Mouse (Mus musculus) heart, postnatal 25 days (tissue): ENCODE measurements around the gene Olfr1264. TPM values are rescaled to one million over a fixed set of nuclear protein-coding genes. Genes with fewer than 3 reads are reported as not detected.

Source experiments
- DNase-seq: peaks from one replicate; pipeline ENCODE4 v3.0.0; 2022; ENCODE audit warnings: low spot score
- intact Hi-C: fragments of 180-260 bp; cut with DNase I; formaldehyde crosslinking; loops from one replicate; pipeline ENCODE4 v1.15.1; 2025
- total RNA-seq, 2 experiments: library from RNA; stranded (reverse); gene quantifications; 2 replicates each; pipeline ENCODE4 v1.2.3; 2021

Olfr1264 gene
- total RNA-seq: not detected

DNA sequence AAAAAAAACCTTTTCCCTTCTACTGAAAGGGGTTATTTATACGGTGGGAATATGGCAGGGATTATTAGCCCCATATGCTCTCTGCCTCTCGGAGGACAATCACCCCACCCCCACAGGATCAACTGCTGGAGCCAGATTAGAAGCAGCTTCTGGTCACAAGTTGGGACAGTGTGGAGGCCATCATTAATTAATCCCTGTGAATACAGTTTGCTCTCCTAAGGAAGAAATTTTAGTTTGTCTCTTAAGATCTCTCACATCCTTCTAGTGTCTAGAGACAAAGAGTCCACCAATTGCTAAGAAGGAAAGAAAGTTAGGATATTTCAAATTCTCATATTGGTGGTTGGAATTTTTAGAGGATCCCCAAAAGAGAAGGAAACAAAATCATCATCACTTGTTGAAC lies at the start of gene Olfr1264:
Gene Olfr1264, minus strand, starts transcription at position 101 of the 400 bp plus-strand sequence.
- DNase-seq: no peak
- intact Hi-C loops: no loop called here

DNA sequence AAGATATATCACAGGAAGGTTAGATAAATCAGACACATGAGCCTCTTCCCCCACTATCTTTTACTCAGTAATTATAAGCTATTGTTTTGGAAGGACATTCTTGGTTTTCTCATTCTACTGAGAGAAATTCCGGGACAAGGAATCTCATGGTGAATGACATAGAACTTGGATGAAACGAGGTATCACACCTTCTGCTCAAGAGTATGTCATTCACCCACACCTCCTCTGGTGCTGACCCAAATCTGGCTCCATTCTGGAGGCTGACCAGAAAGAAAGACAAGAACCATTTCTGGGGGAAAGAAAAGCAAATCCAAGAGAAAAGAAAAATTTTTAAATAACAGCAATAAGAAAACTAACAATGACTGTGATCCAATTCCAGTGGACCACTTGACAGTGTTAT lies 44.7 kb upstream of the Olfr1264 start:
- DNase-seq: no peak
- intact Hi-C loops: no loop called here

DNA sequence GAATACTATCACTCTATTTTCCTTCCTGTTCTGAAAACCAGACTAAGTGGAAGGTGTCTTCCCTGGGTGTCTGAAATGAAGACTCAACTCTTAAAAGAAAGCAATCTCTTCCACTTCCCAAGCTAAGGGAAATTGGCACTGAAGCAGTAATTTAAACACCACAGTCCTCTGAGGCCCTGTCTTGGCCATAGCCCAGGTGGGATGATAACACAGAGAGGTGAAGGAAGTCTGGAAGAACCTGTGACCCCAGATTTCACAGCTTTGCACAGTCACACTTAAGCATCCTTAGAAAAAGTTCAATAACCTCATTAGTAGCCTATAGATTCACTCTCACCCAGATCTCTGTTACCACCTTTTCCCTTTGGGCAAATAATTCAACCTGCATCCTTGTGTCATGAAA lies 38.1 kb upstream of the Olfr1264 start, which contains the start of gene Olfr140:
Gene Olfr140, minus strand, starts transcription at position 101 of the 400 bp plus-strand sequence.
- no peak for DNase-seq
- intact Hi-C loops: no loop called here

DNA sequence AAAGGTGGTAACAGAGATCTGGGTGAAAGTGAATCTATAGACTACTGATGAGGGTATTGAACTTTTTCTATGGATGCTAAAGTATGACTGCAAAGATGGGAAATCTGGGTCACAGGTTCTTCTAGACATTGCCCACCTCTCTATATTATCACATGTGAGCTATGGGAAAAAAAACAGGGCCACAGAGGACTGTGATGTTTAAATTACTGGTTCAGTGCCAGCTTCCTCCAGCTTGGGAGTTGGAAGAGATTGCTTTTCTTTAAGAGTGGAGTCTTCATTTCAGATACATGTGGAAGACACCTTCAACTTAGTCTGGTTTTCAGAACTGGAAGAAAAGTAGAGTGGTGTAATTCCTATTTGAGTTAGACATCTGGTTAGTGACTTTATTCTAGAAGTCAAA lies 9.7 kb upstream of the Olfr1264 start, which contains the start of gene Olfr1265:
Gene Olfr1265, plus strand, starts transcription at position 301 of the 400 bp plus-strand sequence.
- DNase-seq: no peak
- intact Hi-C loops: no loop called here

DNA sequence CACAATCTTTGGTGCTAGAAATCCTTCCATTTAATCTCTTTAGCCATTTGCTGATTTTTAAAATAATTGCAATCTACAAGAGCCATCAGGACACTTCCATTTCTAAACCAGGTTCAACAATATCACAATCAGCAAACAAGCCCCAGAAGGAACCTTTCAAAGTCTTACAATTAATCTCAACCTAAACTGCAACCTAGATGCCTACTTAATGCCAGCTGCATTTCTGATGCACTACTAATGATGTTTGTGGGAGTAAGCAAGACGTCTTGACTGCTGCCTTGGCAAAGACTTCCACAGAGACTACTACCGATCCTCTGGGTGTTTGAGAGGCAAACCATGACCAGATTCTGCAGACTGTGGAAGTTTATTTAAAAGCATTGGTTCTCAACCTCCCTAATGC lies 13.5 kb downstream of the Olfr1264 start, which contains the start of gene Olfr1263:
Gene Olfr1263, plus strand, starts transcription at position 301 of the 400 bp plus-strand sequence.
- DNase-seq: no peak
- intact Hi-C loops: no loop called here

DNA sequence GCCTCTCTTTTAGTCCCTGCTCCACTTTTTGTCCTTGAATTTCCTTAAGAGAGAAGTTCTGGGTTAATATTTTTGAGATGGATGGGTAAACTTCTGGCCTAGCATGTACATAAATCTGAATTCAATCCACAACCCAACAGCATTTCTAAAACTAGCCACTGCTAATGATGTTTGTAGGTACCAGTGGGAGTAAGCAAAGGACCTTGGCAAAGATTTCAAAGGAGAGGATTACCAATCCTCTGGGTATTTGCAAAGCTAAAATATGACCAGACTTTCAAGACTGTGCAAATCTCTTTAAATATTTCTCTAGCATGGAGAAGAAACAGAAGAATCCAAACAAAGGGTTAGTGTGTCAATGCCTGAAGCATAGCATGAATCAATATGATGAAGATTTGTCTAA lies 25.5 kb downstream of the Olfr1264 start, which contains the start of gene Olfr1262:
Gene Olfr1262, plus strand, starts transcription at position 301 of the 400 bp plus-strand sequence.
- intact Hi-C loops: no loop called here

DNA sequence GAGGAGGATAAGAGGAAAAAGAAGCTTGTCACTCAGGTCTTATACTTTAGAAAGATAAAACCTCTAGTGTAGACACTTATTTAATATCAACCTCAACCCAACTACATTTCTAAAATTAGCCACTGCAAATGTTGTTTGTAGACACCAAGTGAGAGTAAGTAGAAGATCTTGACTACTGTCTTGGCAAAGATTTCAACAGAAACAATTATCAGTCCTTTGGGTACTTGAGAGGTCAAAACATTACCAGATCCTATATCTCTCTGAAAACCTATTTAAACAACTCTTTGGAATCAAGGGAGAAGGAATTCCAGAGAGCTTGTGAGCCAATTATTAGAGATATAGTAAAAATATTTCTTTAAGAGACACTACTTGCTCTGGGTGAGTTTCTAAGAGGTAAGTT lies 34.5 kb downstream of the Olfr1264 start, which contains the start of gene Olfr1261:
Gene Olfr1261, plus strand, starts transcription at position 301 of the 400 bp plus-strand sequence.
- intact Hi-C loops: no loop called here
- DNase-seq: no peak

More for the DNA sequence above, 25.5 kb downstream of the Olfr1264 start, which contains the start of gene Olfr1262:
- DNase-seq: no peak

DNA sequence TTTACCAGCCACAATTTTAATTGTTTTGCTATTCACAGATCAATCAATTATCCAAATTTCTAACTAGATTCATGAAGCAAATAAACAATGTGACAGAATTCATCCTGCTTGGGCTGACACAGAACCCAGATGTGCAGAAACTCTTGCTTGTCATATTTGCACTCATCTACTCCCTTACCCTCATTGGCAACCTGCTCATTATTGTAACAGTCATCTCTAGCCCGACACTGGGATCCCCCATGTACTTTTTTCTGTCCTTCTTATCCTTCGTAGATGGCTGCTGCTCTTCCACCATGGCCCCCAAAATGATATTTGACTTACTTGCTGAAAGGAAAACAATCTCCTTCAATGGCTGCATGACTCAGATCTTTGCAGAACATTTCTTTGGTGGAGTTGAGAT lies 47.7 kb downstream of the Olfr1264 start:
- DNase-seq: no peak
- intact Hi-C loops: no loop called here

DNA sequence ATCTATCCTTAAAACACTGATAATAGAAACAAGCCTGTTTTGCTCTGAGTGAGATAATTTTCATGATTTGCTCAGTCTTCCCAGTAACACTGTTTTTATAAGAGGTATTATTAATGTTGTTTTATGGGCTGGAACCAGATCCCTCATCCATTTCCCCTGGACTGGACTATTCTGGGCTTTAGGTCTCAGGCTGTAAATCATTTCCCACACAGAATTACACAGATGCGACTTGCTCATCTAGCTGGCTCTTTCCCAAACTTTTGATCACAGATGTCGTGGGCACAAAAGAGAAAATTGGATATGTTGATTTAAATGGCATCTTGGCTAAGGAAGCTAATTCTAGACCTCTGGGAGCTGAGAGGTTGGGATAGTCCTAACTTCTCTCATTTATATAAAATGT lies 51.2 kb downstream of the Olfr1264 start, which contains the start of gene Olfr1260:
Gene Olfr1260, plus strand, starts transcription at position 157 of the 400 bp plus-strand sequence.
- DNase-seq: no peak
- intact Hi-C loops: no loop called here

Other genes starting within 250 kb of the Olfr1264 start
- gene Olfr1254, start 232.0 kb downstream of the Olfr1264 start, total RNA-seq: not detected
- gene Olfr1255, start 213.5 kb downstream of the Olfr1264 start, total RNA-seq: not detected
- not detected for gene Olfr1256, start 184.0 kb downstream of the Olfr1264 start, total RNA-seq
- not detected for gene Olfr48, start 177.4 kb downstream of the Olfr1264 start, total RNA-seq
- not detected for gene Olfr1257, start 147.1 kb downstream of the Olfr1264 start, total RNA-seq
- not detected for gene Olfr1258, start 98.3 kb downstream of the Olfr1264 start, total RNA-seq
- gene Olfr1259, start 76.9 kb downstream of the Olfr1264 start, total RNA-seq: not detected
- not detected for gene Olfr1260, start 51.2 kb downstream of the Olfr1264 start, total RNA-seq
- not detected for gene Olfr1261, start 34.4 kb downstream of the Olfr1264 start, total RNA-seq
- gene Olfr1262, start 25.4 kb downstream of the Olfr1264 start, total RNA-seq: not detected
- gene Olfr1263, start 13.4 kb downstream of the Olfr1264 start, total RNA-seq: not detected
- not detected for gene Olfr1265, start 9.8 kb upstream of the Olfr1264 start, total RNA-seq
- gene Olfr140, start 38.0 kb upstream of the Olfr1264 start, total RNA-seq: not detected
- gene Olfr1269, start 95.8 kb upstream of the Olfr1264 start, total RNA-seq: not detected
- gene Olfr32, start 116.7 kb upstream of the Olfr1264 start, total RNA-seq: not detected
- not detected for gene Olfr1270, start 127.5 kb upstream of the Olfr1264 start, total RNA-seq
- gene Olfr1506, start 198.9 kb upstream of the Olfr1264 start, total RNA-seq: not detected
- not detected for gene Olfr142, start 232.0 kb upstream of the Olfr1264 start, total RNA-seq
- gene Olfr1271, start 245.5 kb upstream of the Olfr1264 start, total RNA-seq: not detected